Mouse (Mus musculus) CH12.LX (cell line): Measurements from ENCODE around the gene Lamp2. TPM values are rescaled to one million over a fixed set of nuclear protein-coding genes. Genes with fewer than 3 reads are reported as not detected.

ENCODE experiments used
- DNase-seq: peaks from one replicate; pipeline ENCODE4 v3.0.0-alpha.2; 2013; ENCODE audit errors: extremely low read depth
- H3K27ac ChIP-seq: 2 replicates; pipeline ENCODE4 v1.5.1; 2012; ENCODE audit warnings: low read depth, mild to moderate bottlenecking, control low read depth, moderate library complexity; ENCODE audit not compliant: insufficient read depth
- H3K27me3 ChIP-seq: replicated peaks from 2 replicates; pipeline ENCODE3; 2012; ENCODE audit warnings: inconsistent platforms
- H3K36me3 ChIP-seq, 2 experiments: replicated peaks in 1 of 2; 2 replicates each; pipeline versions ENCODE3 to v1.6.1; 2012; ENCODE audit warnings: inconsistent platforms in 1 of 2, low read length in 1 of 2, mild to moderate bottlenecking in 1 of 2, mixed read lengths in 1 of 2, moderate library complexity in 1 of 2; ENCODE audit not compliant: control insufficient read depth in 1 of 2, insufficient read depth in 1 of 2
- H3K4me1 ChIP-seq, 2 experiments: 2 replicates each; pipeline ENCODE4 v1.6.1; 2012; ENCODE audit warnings: inconsistent platforms in 1 of 2, moderate library complexity in 1 of 2; ENCODE audit not compliant: insufficient read depth in 2 of 2, control insufficient read depth in 1 of 2
- H3K4me2 ChIP-seq: 2 replicates; pipeline ENCODE4 v1.6.1; 2012; ENCODE audit warnings: low read depth, mild to moderate bottlenecking, control low read depth; ENCODE audit not compliant: poor library complexity, insufficient read depth, severe bottlenecking
- H3K4me3 ChIP-seq, 3 experiments: fragments of 150-350 bp in 1 of 3; sonication (generic) in 1 of 3; replicated peaks in 1 of 3; 2 replicates each; pipeline versions ENCODE3 to v1.5.1; 2011 to 2012; ENCODE audit warnings: low read depth in 2 of 3, low read length in 2 of 3, mild to moderate bottlenecking in 2 of 3, moderate library complexity in 2 of 3, control low read depth in 1 of 3, improper control_type of control experiment in 1 of 3, inconsistent platforms in 1 of 3, mixed read lengths in 1 of 3; ENCODE audit not compliant: poor library complexity in 1 of 3
- H3K79me2 ChIP-seq: replicated peaks from 2 replicates; pipeline ENCODE4 v1.6.1; 2012; ENCODE audit warnings: mild to moderate bottlenecking, moderate library complexity; ENCODE audit not compliant: control insufficient read depth, poor library complexity, insufficient read depth, severe bottlenecking; ENCODE audit errors: extremely low read depth
- H3K9ac ChIP-seq: 2 replicates; pipeline ENCODE4 v1.6.1; 2012; ENCODE audit warnings: low read depth, mild to moderate bottlenecking, control low read depth, moderate library complexity; ENCODE audit not compliant: insufficient read depth
- H3K9me3 ChIP-seq: replicated peaks from 2 replicates; pipeline ENCODE3; 2012; ENCODE audit warnings: low read length, inconsistent platforms, mixed read lengths
- BHLHE40 ChIP-seq: IDR thresholded peaks from 2 replicates; pipeline ENCODE4 v1.6.1; 2011; ENCODE audit warnings: mild to moderate bottlenecking, low read depth, low read length, improper control_type of control experiment
- CHD2 ChIP-seq: IDR thresholded peaks from 2 replicates; pipeline ENCODE4 v1.6.1; 2011; ENCODE audit warnings: low read length, improper control_type of control experiment
- E2F4 ChIP-seq: IDR thresholded peaks from 2 replicates; pipeline ENCODE4 v1.6.1; 2011; ENCODE audit warnings: low read depth, low read length, improper control_type of control experiment; ENCODE audit not compliant: insufficient replicate concordance
- ELF1 ChIP-seq: IDR thresholded peaks from 2 replicates; pipeline ENCODE4 v1.6.1; 2014; ENCODE audit warnings: low read depth, mild to moderate bottlenecking, inconsistent platforms, low read length, improper control_type of control experiment
- GABPA ChIP-seq: IDR thresholded peaks from 2 replicates; pipeline ENCODE4 v1.6.1; 2012; ENCODE audit warnings: low read depth, low read length, improper control_type of control experiment, inconsistent platforms; ENCODE audit not compliant: insufficient replicate concordance
- HCFC1 ChIP-seq: IDR thresholded peaks from 2 replicates; pipeline ENCODE4 v1.6.1; 2012; ENCODE audit warnings: low read depth, mild to moderate bottlenecking, inconsistent platforms, low read length, improper control_type of control experiment
- IRF4 ChIP-seq: IDR thresholded peaks from 2 replicates; pipeline ENCODE4 v1.6.1; 2014; ENCODE audit warnings: low read depth, mild to moderate bottlenecking, inconsistent platforms, low read length, improper control_type of control experiment
- JUN ChIP-seq: IDR thresholded peaks from 2 replicates; pipeline ENCODE4 v1.6.1; 2011; ENCODE audit warnings: low read depth, mild to moderate bottlenecking, low read length, improper control_type of control experiment, moderate library complexity; ENCODE audit not compliant: insufficient read depth
- JUND ChIP-seq: conservative IDR thresholded peaks from 2 replicates; pipeline ENCODE4 v1.6.1; 2011; ENCODE audit warnings: low read depth, low read length, improper control_type of control experiment
- KAT2A ChIP-seq: IDR thresholded peaks from 2 replicates; pipeline ENCODE4 v1.6.1; 2012; ENCODE audit warnings: low read length, improper control_type of control experiment, inconsistent platforms; ENCODE audit not compliant: insufficient replicate concordance
- MAX ChIP-seq: IDR thresholded peaks from 2 replicates; pipeline ENCODE4 v1.6.1; 2011; ENCODE audit warnings: low read length, improper control_type of control experiment
- MAZ ChIP-seq: IDR thresholded peaks from 2 replicates; pipeline ENCODE4 v1.6.1; 2012; ENCODE audit warnings: low read depth, mild to moderate bottlenecking, inconsistent platforms, low read length, improper control_type of control experiment, moderate library complexity
- MXI1 ChIP-seq: IDR thresholded peaks from 2 replicates; pipeline ENCODE4 v1.6.1; 2011; ENCODE audit warnings: mild to moderate bottlenecking, low read depth, low read length, improper control_type of control experiment
- NELFE ChIP-seq: IDR thresholded peaks from 2 replicates; pipeline ENCODE4 v1.6.1; 2011; ENCODE audit warnings: low read depth, low read length, improper control_type of control experiment
- NRF1 ChIP-seq: IDR thresholded peaks from 2 replicates; pipeline ENCODE4 v1.6.1; 2014; ENCODE audit warnings: low read depth, mild to moderate bottlenecking, inconsistent platforms, low read length, improper control_type of control experiment, moderate library complexity
- POLR2A ChIP-seq: IDR thresholded peaks from 2 replicates; pipeline ENCODE4 v1.6.1; 2011; ENCODE audit warnings: low read depth, mild to moderate bottlenecking, improper control_type of control experiment, low read length
- RCOR1 ChIP-seq: conservative IDR thresholded peaks from 2 replicates; pipeline ENCODE4 v1.6.1; 2012; ENCODE audit warnings: low read depth, mild to moderate bottlenecking, inconsistent platforms, low read length, improper control_type of control experiment
- TBP ChIP-seq: conservative IDR thresholded peaks from 2 replicates; pipeline ENCODE4 v1.6.1; 2011; ENCODE audit warnings: low read depth, low read length, improper control_type of control experiment
- TCF12 ChIP-seq: IDR thresholded peaks from 2 replicates; pipeline ENCODE4 v1.6.1; 2014; ENCODE audit warnings: low read depth, mild to moderate bottlenecking, inconsistent platforms, low read length, improper control_type of control experiment
- USF2 ChIP-seq: conservative IDR thresholded peaks from 2 replicates; pipeline ENCODE4 v1.6.1; 2011; ENCODE audit warnings: low read depth, low read length, improper control_type of control experiment
- ZC3H11A ChIP-seq: IDR thresholded peaks from 2 replicates; pipeline ENCODE4 v1.6.1; 2012; ENCODE audit warnings: low read depth, mild to moderate bottlenecking, inconsistent platforms, low read length, improper control_type of control experiment
- ZNF384 ChIP-seq: IDR thresholded peaks from 2 replicates; pipeline ENCODE4 v1.6.1; 2012; ENCODE audit warnings: low read depth, low read length, improper control_type of control experiment, inconsistent platforms
- dilution Hi-C: fragments of 300-500 bp; cut with MboI; formaldehyde crosslinking; loops from 2 replicates; pipeline ENCODE4 v1.14.3; 2020; ENCODE audit warnings: low sequenced_read_pairs; ENCODE audit not compliant: extremely low pct_unique_long_range_greater_than_20kb, extremely low pct_ligation_motif_present
- in situ Hi-C: fragments of 300-500 bp; cut with MboI; formaldehyde crosslinking; loops from 3 replicates; pipeline ENCODE4 v1.14.3; 2019; ENCODE audit warnings: low sequenced_read_pairs, low pct_ligation_motif_present, low pct_unique_long_range_greater_than_20kb, mixed read lengths
- polyA plus RNA-seq: library from polyadenylated mRNA; unstranded; fragments of >175 nt; gene quantifications from 2 replicates; pipeline ENCODE4 v1.2.1, GENCODE M21; 2012; ENCODE audit warnings: low read depth; ENCODE audit not compliant: insufficient read length
- total RNA-seq, 2 experiments: library from RNA; depleted of rRNA; stranded (reverse); fragments of 300-350 nt in 1 of 2; fragments of >200 nt in 1 of 2; gene quantifications; 2 replicates each; pipeline ENCODE4 v1.2.3; 2012 to 2014

Lamp2 gene
- total and polyA plus RNA-seq, 3 experiments: 35.3 to 79.9 (median 66.2) TPM

DNA sequence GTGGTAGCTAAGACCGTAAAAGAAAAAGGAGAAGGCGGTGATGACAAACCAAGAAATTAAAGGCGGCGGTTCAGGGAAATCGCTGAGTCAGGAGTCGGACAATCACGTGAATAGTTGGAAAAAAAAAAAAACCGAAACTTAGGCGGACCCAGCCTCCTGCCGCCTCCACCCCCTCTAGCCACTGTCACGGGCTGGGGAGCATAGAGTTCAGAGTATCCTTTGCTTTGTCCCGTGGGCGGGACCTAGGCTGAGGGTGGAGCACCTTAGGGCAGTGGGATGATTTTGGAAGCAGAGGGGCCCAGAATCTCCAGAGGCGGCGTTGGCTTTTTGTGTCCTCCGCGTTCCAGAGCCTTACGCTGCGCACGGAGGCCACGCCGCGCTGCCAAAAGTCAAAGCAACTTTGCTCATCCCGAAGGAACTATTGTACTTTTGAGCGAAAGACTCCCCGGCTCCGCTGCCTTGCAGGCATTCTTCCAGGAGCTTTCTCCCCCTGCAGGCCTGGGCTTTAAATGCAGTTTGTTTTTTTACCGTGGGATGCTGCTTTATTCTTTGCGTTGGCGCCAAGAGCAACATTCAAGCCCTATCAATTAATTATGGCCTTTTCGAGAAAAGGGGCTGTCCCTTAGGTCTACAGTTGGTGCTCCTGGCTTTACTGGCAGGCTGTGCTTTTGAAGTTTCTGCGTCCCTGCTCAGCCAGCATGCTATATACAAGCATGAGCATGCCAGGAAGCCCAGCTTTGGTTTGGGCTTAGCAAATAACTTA, 17.5 kb upstream of the Lamp2 start (continued):
- no peak for TF ChIP-seq GABPA
- TF ChIP-seq KAT2A: no peak
- TF ChIP-seq USF2: no peak
- TF ChIP-seq JUND: no peak
- TF ChIP-seq E2F4: no peak
- no peak for TF ChIP-seq ZC3H11A
- TF ChIP-seq NRF1: no peak
- TF ChIP-seq NELFE: no peak
- 0 out of 2 replicates have a peak, but pooled peaks have one; percentile 5 for TF ChIP-seq ELF1
- no peak for TF ChIP-seq CHD2
- no peak for TF ChIP-seq RCOR1
- TF ChIP-seq ZNF384: peak; percentile 92
- peak; percentile 51 for TF ChIP-seq HCFC1
- TF ChIP-seq TBP: no peak
- no peak for TF ChIP-seq POLR2A
- TF ChIP-seq MAX: 0 out of 2 replicates have a peak, but pooled peaks have one; percentile 19
- TF ChIP-seq MAZ: no peak
- peak; percentile 62 for TF ChIP-seq IRF4
- no peak for TF ChIP-seq JUN
- peak; percentile 96 for TF ChIP-seq BHLHE40
- TF ChIP-seq MXI1: no peak
- TF ChIP-seq TCF12: no peak

DNA sequence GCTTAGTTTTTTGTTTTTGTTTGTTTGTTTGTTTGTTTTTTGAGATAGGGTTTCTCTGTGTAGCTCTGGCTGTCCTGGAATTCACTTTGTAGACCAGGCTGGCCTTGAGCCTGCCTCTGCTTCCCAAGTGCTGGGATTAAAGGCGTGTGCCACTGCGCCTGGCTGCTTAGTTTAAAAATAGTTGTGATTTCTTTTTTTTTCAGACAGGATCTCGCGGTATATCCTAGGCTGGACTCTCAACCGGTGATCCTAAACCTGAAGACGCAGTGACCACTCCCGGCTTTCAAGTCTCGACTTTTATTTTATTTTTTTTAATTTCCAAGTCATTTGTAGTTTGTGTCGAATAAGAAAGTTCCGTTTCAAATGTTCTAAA, 16.9 kb upstream of the Lamp2 start:
- dilution Hi-C loops: no loop called here

More for the DNA sequence above, 16.9 kb upstream of the Lamp2 start:
- peak overlapping the region in 1 of 3 experiments; percentile 50 for H3K4me3 ChIP-seq
- H3K9me3 ChIP-seq: no peaks in the 10 kb centered on the region
- H3K27me3 ChIP-seq: no peaks in the 10 kb centered on the region
- no peak for DNase-seq
- no peak overlapping the region for H3K9ac ChIP-seq
- peak overlapping the region; percentile 45; the same call in 1 of the 2 replicates for H3K4me2 ChIP-seq
- H3K27ac ChIP-seq: no peak overlapping the region
- peaks cover 0 to 2% of the 10 kb centered on the region in 2 experiments; a peak in 2 of 4 replicates for H3K4me1 ChIP-seq
- no peaks in the 10 kb centered on the region for H3K79me2 ChIP-seq
- in situ Hi-C loops: no loop called here
- H3K36me3 ChIP-seq: no peaks in the 10 kb centered on the region
- TF ChIP-seq IRF4: no peak
- peak; percentile 70; the same call in 1 of the 2 replicates for TF ChIP-seq CHD2
